Mouse (Mus musculus) frontal cortex, adult (tissue): ENCODE data around the gene Large2.

ENCODE experiments used
- ATAC-seq: cut with Nextera tagmentation; 2 replicates; pipeline ENCODE4 v1.9.2; 2017; ENCODE audit warnings: mild to moderate bottlenecking, moderate library complexity, mixed read lengths; ENCODE audit not compliant: low TSS enrichment

The Large2 gene

GRCm38 (mm10) chr2:92390206-92390930 lies 15.7 kb upstream of the Large2 start:
- no peak for ATAC-seq

GRCm38 (mm10) chr2:92389645-92390044 lies 15.0 kb upstream of the Large2 start:
- no peak for ATAC-seq

GRCm38 (mm10) chr2:92388891-92389641 lies 14.4 kb upstream of the Large2 start:
- ATAC-seq, result peak; percentile 55

- ATAC-seq, result peak; percentile 3; the same call in 1 of the 2 replicates
Observed at GRCm38 (mm10) chr2:92388081-92388517, 13.4 kb upstream of the Large2 start.

- ATAC-seq, result peak; percentile 36
Observed at GRCm38 (mm10) chr2:92387646-92388045, 13.0 kb upstream of the Large2 start.

- ATAC-seq, result no peak
Observed at GRCm38 (mm10) chr2:92386821-92387570, 12.3 kb upstream of the Large2 start.

- no peak for ATAC-seq
Observed at GRCm38 (mm10) chr2:92385113-92386051, 10.7 kb upstream of the Large2 start.

- no peak for ATAC-seq
Observed at GRCm38 (mm10) chr2:92384101-92384500, 9.4 kb upstream of the Large2 start.

GRCm38 (mm10) chr2:92382759-92383158 lies 8.1 kb upstream of the Large2 start:
- no peak for ATAC-seq

GRCm38 (mm10) chr2:92381901-92382588 lies 7.4 kb upstream of the Large2 start, which contains the start of gene 1700029I15Rik:
Gene 1700029I15Rik, plus strand, starts transcription at chr2:92382538.
- no peak for ATAC-seq

GRCm38 (mm10) chr2:92381161-92381560 lies 6.5 kb upstream of the Large2 start:
- no peak for ATAC-seq

GRCm38 (mm10) chr2:92380495-92381050 lies 5.9 kb upstream of the Large2 start:
- ATAC-seq, result no peak

- ATAC-seq, result no peak
Observed at GRCm38 (mm10) chr2:92379783-92380494, 5.3 kb upstream of the Large2 start.

GRCm38 (mm10) chr2:92377320-92377719 lies 2.7 kb upstream of the Large2 start:
- no peak for ATAC-seq

- no peak for ATAC-seq
Observed at GRCm38 (mm10) chr2:92376300-92376699, 1.6 kb upstream of the Large2 start.

- ATAC-seq, result no peak
Observed at GRCm38 (mm10) chr2:92375788-92376187, 1.1 kb upstream of the Large2 start.

GRCm38 (mm10) chr2:92375099-92375623 lies 492 bp upstream of the Large2 start:
- ATAC-seq, result peak; percentile 95

- no peak for ATAC-seq
Observed at GRCm38 (mm10) chr2:92373437-92373813, 1.2 kb downstream of the Large2 start.

- ATAC-seq, result no peak
Observed at GRCm38 (mm10) chr2:92372767-92373436, 1.8 kb downstream of the Large2 start.
